Mouse (Mus musculus) adrenal gland, postnatal 14 days (tissue): Measurements from ENCODE around the gene Vmn1r89. TPM values are rescaled to one million over a fixed set of nuclear protein-coding genes. Genes with fewer than 3 reads are reported as not detected.

ENCODE experiments used
- DNase-seq: peaks from one replicate; pipeline ENCODE4 v3.0.0; 2021; ENCODE audit warnings: mixed read lengths
- long read RNA-seq, 2 experiments: library from polyadenylated mRNA; stranded (forward); transcript quantifications; one replicate each; pipeline ENCODE4 v2.0.0; 2021
- total RNA-seq: library from RNA; stranded (reverse); gene quantifications from 2 replicates; pipeline ENCODE4 v1.2.3, GENCODE M21; 2021

The Vmn1r89 gene
- total RNA-seq: not detected in 2 replicates
- long read RNA-seq, experiment 1: 0 reads
- long read RNA-seq, experiment 2: 0 reads

- no peak for DNase-seq
Measured at GRCm38 (mm10) chr7:13212720-13213119, at the start of gene Vmn1r89. Vmn1r89 (plus strand) TSS chr7:13213020.

GRCm38 (mm10) chr7:13260746-13261700, 48.2 kb downstream of the Vmn1r89 start:
- DNase-seq: no peak

GRCm38 (mm10) chr7:13263851-13264250, 51.0 kb downstream of the Vmn1r89 start:
- no peak for DNase-seq

- DNase-seq: no peak
Measured at GRCm38 (mm10) chr7:13264396-13264795, 51.6 kb downstream of the Vmn1r89 start.

- DNase-seq: no peak
Measured at GRCm38 (mm10) chr7:13268749-13269260, 56.0 kb downstream of the Vmn1r89 start.

GRCm38 (mm10) chr7:13269394-13269793, 56.6 kb downstream of the Vmn1r89 start:
- DNase-seq: no peak

Other genes starting within 250 kb of the Vmn1r89 start
- 8.0 and 9.5 TPM in 2 replicates for gene Zfp324, start 247.2 kb upstream of the Vmn1r89 start, total RNA-seq
- gene Zfp446, start 235.2 kb upstream of the Vmn1r89 start, total RNA-seq: 6.0 and 7.2 TPM in 2 replicates
- 2.6 and 51.1 TPM in 2 replicates for gene Slc27a5, start 214.8 kb upstream of the Vmn1r89 start, total RNA-seq
- 247 and 252 TPM in 2 replicates for gene Trim28, start 213.9 kb upstream of the Vmn1r89 start, total RNA-seq
- gene Zbtb45, start 203.0 kb upstream of the Vmn1r89 start, total RNA-seq: 12.8 and 13.2 TPM in 2 replicates
- gene Chmp2a, start 178.2 kb upstream of the Vmn1r89 start, total RNA-seq: 173 and 179 TPM in 2 replicates
- 191 and 201 TPM in 2 replicates for gene Ube2m, start 174.7 kb upstream of the Vmn1r89 start, total RNA-seq
- gene Mzf1, start 158.3 kb upstream of the Vmn1r89 start, total RNA-seq: 2.6 and 3.4 TPM in 2 replicates
- gene Vmn1r85, start 117.8 kb upstream of the Vmn1r89 start, total RNA-seq: not detected in 2 replicates
- gene Vmn1r86, start 93.1 kb upstream of the Vmn1r89 start, total RNA-seq: not detected in 2 replicates
- gene Vmn1r87, start 72.9 kb upstream of the Vmn1r89 start, total RNA-seq: not detected in 2 replicates
- 0.11 and 0.19 TPM in 2 replicates for gene Vmn1r88, start 53.5 kb upstream of the Vmn1r89 start, total RNA-seq
- 27.4 and 30.2 TPM in 2 replicates for gene Lig1, start 64.3 kb downstream of the Vmn1r89 start, total RNA-seq
- 7.4 and 10.0 TPM in 2 replicates for gene Zswim9, start 65.7 kb downstream of the Vmn1r89 start, total RNA-seq
- gene Pla2g4c, start 111.6 kb downstream of the Vmn1r89 start, total RNA-seq: 0.38 and 0.78 TPM in 2 replicates
- gene Cabp5, start 185.1 kb downstream of the Vmn1r89 start, total RNA-seq: 0.22 TPM in 1 of 2 replicates, not detected in the other
- gene Bsph1, start 237.8 kb downstream of the Vmn1r89 start, total RNA-seq: not detected in 2 replicates